Mouse (Mus musculus) CD4-positive, CD25-positive, alpha-beta regulatory T cell, adult 4 months (primary cell): ENCODE data around the gene Cwc22. TPM values are rescaled to one million over a fixed set of nuclear protein-coding genes. Genes with fewer than 3 reads are reported as not detected.

Source experiments
- ATAC-seq: one replicate; pipeline ENCODE4 v1.8.0; 2017
- polyA plus RNA-seq, 2 experiments: library from polyadenylated mRNA; unstranded; fragments of 100-300 nt; shearing (Covaris generic); gene quantifications; one replicate each; pipeline ENCODE4 v1.2.1; 2017

Gene Cwc22
- polyA plus RNA-seq, 2 experiments from 2014 or later = 53.1 to 53.6 TPM

GRCm38 (mm10) chr2:77923182-77923581, 23.0 kb downstream of the Cwc22 start:
- ATAC-seq = no peak

GRCm38 (mm10) chr2:77921307-77921706, 24.9 kb downstream of the Cwc22 start:
- ATAC-seq = no peak

- no peak for ATAC-seq
These were observed 25.6 kb downstream of the Cwc22 start for GRCm38 (mm10) chr2:77920621-77921020.

- no peak for ATAC-seq
These were observed 27.7 kb downstream of the Cwc22 start for GRCm38 (mm10) chr2:77918474-77918873.

GRCm38 (mm10) chr2:77918006-77918405, 28.2 kb downstream of the Cwc22 start:
- ATAC-seq = no peak

- no peak for ATAC-seq
These were observed 28.8 kb downstream of the Cwc22 start for GRCm38 (mm10) chr2:77917360-77917734.

GRCm38 (mm10) chr2:77916586-77917359, 29.4 kb downstream of the Cwc22 start:
- no peak for ATAC-seq

- no peak for ATAC-seq
These were observed 31.0 kb downstream of the Cwc22 start for GRCm38 (mm10) chr2:77915187-77915586.

GRCm38 (mm10) chr2:77913628-77914027, 32.5 kb downstream of the Cwc22 start:
- ATAC-seq = no peak

- no peak for ATAC-seq
These were observed 34.0 kb downstream of the Cwc22 start for GRCm38 (mm10) chr2:77912197-77912596.

GRCm38 (mm10) chr2:77911452-77911851, 34.7 kb downstream of the Cwc22 start:
- ATAC-seq = no peak

- no peak for ATAC-seq
These were observed 36.0 kb downstream of the Cwc22 start for GRCm38 (mm10) chr2:77910216-77910615.

- no peak for ATAC-seq
These were observed 39.0 kb downstream of the Cwc22 start for GRCm38 (mm10) chr2:77907164-77907563.

GRCm38 (mm10) chr2:77905023-77905422, 41.2 kb downstream of the Cwc22 start:
- ATAC-seq = no peak

GRCm38 (mm10) chr2:77904495-77904894, 41.7 kb downstream of the Cwc22 start:
- ATAC-seq = no peak

- no peak for ATAC-seq
These were observed 42.2 kb downstream of the Cwc22 start for GRCm38 (mm10) chr2:77903979-77904378.

- no peak for ATAC-seq
These were observed 43.1 kb downstream of the Cwc22 start for GRCm38 (mm10) chr2:77903098-77903497.

GRCm38 (mm10) chr2:77901269-77901668, 44.9 kb downstream of the Cwc22 start:
- no peak for ATAC-seq

- ATAC-seq = no peak
These were observed 45.4 kb downstream of the Cwc22 start for GRCm38 (mm10) chr2:77900741-77901140.

GRCm38 (mm10) chr2:77900111-77900510, 46.1 kb downstream of the Cwc22 start:
- no peak for ATAC-seq

GRCm38 (mm10) chr2:77898436-77898835, 47.7 kb downstream of the Cwc22 start:
- ATAC-seq = no peak

GRCm38 (mm10) chr2:77897988-77898387, 48.2 kb downstream of the Cwc22 start:
- ATAC-seq = no peak

GRCm38 (mm10) chr2:77897558-77897899, 48.6 kb downstream of the Cwc22 start:
- no peak for ATAC-seq

- ATAC-seq = no peak
These were observed 49.2 kb downstream of the Cwc22 start for GRCm38 (mm10) chr2:77896843-77897557.
